Mouse (Mus musculus): Measurements from ENCODE around the gene Nnat. TPM values are rescaled to one million over a fixed set of nuclear protein-coding genes. Genes with fewer than 3 reads are reported as not detected.
A peak's percentile ranks its signal among the peaks of the same experiment; 100 is the strongest.

Nnat gene
- 100 to 1,000 TPM; 184 to 187 TPM for total RNA-seq (2021)
- long read RNA-seq, experiment 1, transcript Nnat-208 (3 exons, 927 nt): minor isoform, 5 of 202 reads
- long read RNA-seq, experiment 1, transcript Nnat-202 (3 exons, 1,213 nt): major isoform, 81 of 202 reads
- long read RNA-seq, experiment 1, transcript Nnat-205 (2 exons, 1,146 nt): minor isoform, 17 of 202 reads
- long read RNA-seq, experiment 1, partial matches to known transcripts: 86 of 202 reads
- long read RNA-seq, experiment 1, other reads (novel, unspliced or antisense): 10 of 202 reads
- long read RNA-seq, experiment 2, transcript Nnat-202 (3 exons, 1,213 nt): major isoform, 36 of 112 reads
- long read RNA-seq, experiment 2, transcript Nnat-205 (2 exons, 1,146 nt): minor isoform, 7 of 112 reads
- long read RNA-seq, experiment 2, partial matches to known transcripts: 0 of 112 reads
- long read RNA-seq, experiment 2, other reads (novel, unspliced or antisense): 66 of 112 reads

DNA sequence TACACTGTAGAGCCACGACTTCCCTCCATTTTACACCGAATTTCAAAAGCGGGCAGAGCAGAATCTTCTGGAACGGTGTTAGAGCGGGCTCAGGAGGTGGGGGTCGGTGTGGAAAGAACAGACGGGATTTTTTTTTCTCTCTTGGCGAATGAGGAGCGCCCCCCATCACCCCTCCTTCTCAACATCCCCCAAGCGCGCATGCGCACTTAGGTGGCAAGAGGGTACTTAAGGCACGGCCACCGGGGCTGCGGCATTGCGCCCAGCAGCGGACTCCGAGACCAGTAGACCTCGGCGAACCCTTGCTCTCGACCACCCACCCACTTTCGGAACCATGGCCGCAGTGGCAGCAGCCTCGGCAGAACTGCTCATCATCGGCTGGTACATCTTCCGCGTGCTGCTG is at the start of gene Nnat:
Nnat (plus strand) TSS at position 221 of the 400 bp plus-strand sequence.
- no peak for DNase-seq

DNA sequence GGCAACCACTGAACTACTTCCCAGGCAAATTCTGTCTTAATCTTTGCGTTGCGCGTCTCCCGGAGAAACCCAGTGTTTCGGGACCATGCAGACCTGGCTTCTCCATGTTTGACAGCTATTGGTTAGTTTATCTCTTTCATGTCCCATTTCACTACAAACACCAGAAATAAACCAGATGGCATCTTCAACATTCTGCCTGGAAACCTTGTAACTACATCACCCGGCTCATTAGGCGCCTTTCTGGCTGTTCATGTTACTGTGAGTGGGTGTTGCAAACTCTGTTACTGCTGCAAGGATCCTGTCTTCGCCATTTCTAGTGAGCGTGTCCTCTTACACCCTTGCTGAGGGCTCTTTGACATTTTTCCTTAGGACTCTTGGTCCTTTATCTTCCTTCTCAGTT is 47.0 kb upstream of the Nnat start:
- DNase-seq: no peak

DNA sequence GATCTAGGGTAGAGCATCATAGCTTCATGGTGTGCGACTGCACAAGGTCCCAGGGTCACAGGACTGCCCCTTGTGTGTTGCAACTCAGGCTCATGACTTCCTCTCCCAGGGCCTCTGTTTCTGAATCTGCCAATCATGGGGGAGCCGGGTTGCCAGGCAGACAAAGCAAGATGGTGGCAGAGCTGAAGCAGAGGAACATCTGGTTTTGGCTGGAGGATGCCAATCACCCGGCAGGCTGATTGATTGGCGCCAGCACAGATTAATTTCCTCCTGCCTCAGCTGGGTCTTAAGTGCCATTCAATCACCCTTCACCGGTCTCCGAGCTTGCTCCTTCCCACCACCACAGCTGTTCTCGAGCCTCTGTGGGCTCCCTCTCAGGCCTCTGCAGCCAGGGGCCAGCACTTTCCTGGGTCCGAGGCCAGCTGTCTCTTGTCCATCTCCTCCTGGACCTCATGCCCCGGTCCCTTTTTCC is 46.1 kb upstream of the Nnat start:
- DNase-seq: peak; percentile 47

DNA sequence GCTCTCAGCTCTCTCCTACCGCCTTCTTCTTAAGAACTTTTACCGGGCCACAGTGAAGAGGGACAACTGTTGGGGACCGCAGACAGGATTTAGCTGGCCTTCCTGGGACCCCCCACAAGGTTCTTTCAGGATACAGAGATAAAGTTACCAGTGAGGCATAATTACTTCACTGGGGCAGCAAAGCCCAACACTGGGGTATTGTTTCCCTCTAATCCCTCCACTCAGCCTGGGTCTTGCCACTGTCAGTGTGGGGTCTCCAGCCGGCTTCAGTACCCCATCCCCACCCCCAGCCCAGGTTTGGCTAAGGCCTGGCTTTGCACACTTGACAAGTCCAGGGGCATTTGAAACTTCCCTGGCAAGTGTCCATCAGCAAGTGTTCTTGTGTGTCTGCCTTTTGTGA is 45.5 kb upstream of the Nnat start:
- no peak for DNase-seq

DNA sequence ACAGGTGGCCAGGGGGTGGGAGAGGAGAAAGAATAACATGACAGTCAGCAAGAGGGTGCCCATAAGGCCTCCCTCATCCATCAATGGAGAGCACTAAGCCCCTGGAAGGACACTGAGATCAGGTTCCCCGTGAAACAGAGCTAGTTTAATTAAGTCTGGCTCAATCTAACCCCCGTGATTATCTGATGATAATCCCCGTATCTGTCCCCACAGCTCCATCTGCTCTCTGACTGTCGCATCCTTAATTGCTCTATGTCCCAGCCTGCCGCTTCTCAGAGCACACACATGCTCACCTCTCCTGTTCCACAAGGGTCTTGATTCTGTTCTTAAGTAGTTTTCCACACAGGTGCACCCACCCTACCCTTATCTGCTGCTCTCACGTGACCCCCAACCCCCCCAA is 42.4 kb upstream of the Nnat start:
- no peak for DNase-seq

DNA sequence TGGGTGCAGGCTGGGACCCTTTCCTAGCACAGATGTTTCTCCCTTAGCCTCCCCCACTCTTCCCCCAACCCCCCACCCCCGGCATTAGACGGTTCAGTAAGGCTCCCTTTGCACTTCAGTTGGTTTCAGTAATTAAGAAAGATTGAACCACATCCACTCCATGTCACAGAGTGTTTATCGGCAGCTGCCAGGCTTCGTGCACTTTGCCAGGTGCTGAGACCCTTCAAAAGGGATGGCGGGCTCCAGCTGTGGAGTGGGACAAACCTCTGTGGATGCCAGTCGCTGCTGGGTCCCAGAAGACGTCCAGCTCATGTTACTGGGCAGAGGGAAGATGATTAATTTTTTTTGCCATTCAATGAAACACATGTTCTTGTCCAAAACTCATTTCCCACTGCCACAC is 41.4 kb upstream of the Nnat start:
- DNase-seq: no peak

DNA sequence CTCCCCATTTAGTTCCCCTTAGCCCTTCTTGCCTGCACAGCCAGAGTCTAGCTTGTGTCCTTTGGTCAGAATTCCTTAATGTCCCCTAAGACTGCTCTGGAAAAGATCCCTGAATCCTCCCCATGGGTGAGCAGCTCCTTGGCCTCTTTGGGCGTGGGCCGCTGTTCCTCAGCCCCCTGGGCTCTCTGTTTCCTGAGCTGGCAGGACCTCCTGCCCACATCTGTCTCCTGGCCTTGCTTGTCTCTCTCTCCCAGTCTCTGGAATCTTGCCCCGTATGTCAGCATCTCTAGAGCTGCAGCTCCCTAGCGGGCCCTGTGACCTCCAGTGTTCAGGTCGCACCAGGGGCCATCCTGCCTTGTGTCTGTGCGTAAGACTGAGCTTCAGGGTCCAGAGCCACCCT is 40.4 kb upstream of the Nnat start:
- DNase-seq: peak; percentile 60

DNA sequence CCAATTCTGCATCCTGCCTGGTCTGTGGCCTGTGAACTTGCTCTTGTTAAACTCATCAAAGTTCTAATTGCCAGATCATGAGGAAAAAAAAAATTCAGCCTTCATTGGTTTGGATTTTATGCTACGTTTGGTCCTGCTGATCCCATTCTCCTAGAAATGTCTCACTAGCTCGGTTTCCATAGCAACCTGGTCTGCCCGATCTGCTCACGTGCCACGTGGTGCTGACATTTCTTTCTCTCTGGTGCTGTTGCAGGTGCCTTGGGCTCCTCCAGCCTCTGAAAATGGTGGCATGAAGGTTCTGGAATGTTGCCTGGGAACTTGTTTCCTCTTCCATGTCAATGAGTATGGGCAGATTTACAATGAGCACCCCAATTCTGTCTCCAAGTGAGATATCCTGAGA is 39.4 kb upstream of the Nnat start:
- DNase-seq: no peak

DNA sequence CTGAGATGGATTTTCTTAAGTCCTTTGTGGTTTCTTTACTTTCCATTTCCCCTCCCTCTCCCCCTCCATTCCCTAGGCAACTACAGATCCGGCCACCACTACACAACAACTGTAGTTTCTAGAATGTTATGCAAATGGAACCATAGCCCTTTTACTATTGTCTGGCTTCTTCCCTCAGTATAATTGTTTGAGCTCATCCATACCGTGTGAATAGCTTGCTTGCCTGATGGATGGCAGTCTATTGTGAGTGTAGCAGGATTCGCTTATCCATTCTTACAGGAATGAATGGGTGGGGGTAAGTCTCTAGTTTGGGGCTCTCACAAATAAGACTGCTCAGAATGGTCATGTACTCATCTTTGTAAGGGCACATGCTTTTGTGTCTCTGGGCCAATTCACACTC is 37.3 kb upstream of the Nnat start:
- no peak for DNase-seq

DNA sequence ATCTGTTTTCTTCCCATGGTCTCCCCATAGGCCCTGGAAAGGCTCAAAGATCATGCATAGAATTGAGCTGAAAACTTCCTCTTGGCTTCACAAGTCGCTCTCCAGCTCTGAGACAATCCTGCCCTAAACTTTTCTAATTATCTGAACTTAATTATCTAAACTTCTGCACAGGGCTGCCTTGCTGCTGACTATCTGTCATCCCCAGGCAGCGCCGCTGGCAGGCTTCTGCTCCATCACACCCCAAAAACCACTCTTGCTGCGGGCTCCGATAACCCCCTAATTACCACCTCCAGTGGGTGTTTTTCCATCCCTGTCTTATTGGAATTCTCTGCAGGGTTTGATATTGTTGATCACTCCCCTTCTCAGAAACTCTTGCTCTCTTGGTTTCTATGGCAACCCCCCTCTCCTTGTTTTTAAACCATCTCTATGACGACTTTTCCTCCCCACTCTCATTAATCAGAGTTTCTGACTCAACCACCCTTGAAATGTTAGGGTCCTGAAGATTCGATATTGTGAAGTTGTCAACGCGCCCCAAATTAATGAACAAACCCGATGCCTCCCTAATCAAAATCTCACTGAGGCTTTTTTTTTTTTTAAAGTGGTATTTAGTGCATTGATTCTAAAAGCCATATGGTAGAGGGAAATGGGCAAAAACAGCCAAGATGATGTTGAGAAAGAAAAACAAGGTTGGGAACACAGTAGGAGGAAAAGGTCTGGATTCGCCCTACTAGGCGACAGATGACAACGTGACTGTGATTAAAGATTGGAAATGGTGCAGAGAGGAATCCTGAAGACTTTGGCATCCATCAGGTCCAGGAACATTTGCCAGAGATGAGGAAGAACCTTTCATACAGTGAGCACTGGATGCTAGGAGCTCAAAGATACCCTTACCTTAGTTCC is 29.6 kb upstream of the Nnat start:
- no peak for DNase-seq

DNA sequence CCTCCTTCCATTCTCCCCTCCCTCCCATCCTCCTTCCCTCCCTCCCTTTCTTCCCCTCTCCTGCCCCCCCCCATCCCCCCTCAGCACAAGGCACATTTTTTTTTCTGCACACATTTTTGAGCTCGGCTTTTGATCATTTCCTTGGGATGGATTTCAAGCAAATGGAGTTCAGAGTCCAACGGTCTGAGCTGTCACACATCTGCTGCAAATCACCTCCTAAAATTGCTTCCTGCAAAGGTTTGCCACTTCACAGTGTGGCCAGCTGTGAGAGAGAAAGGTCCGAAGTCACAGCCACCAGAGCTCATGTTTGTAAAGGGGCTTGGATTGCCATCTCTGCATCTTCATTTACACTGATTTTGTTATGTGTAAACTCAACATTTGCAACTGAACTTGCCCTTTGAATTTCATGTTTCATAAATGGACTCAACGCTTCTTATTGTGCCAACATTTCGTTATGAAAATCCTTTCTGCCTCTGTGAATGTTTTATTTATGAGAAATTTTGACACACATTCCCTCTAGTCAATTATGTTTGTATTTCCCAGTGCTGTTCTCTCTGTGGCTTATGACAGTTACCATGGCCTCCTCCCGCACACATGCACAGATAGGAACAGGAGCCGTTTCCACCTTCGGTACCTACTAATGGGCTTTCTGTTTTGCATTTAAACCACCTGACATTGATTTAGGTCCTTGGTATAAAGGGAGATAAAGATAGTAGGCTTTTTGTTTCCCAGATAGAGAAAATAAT is 28.0 kb upstream of the Nnat start:
- no peak for DNase-seq

DNA sequence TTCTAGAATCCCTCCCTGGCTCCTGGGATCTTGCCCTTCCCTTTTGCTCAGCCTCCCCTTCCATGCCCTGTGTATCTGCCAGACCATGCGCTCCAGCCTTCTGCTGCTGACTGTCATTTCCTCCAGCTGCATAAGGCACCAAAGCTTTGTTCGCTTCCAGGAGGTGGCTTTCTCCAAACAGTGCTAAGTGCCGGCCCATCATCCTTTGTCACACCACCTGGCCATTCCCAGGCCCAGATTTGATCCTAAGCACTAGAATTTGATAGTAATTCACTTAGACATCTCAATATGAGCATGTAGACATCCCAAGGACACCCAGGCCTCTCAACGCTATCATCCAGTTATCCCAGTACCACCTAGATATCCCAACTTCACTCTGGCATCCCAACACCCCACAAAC is 25.7 kb upstream of the Nnat start:
- DNase-seq: no peak

DNA sequence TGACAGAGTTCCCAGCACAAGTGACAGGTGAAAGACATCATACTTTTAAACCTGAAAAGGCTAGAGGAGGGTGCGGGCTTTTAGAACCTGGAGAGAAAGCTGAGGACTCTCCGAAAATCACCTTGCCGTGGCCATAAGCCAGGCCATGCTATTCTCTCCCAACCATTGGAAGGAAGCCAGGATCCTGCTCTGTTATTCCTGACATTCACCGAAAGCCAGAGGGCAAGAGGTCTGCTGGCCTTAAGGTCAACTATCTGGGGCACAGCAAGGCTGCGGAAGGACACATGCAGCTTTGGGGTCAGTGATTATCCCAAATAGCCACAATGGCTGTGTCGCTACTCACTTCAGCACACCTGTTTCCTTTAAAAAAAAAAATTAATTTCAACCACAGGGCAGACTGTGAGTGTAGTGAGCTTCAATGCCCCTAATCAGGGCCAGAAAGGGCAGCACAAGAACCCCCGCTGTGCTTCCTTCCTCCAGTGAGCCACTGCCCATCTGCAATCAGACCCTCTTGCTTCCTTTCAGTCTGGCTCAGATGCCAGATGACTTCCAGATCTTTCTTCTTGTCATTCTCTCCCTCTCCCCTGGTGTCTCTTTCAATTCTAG is 23.3 kb upstream of the Nnat start:
- DNase-seq: no peak

DNA sequence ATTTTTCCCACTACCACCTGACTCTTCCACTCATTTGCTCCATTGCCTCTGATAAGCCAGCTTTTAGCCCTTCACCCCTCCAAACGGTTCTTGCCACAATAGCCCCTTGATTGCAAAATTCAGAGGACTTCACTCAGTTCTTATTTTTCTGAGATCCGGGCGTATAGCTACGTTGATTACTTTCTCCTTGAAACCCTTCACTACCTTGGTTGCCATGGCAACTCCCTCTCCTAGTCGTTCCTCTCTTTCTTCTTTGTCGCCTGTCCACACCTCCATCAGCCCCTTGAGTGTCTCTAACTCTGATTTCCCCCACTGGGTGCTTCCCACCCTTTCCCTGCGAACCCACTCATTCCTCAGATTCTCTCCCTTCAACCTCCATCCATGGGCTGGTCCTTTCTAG is 22.8 kb upstream of the Nnat start:
- no peak for DNase-seq

DNA sequence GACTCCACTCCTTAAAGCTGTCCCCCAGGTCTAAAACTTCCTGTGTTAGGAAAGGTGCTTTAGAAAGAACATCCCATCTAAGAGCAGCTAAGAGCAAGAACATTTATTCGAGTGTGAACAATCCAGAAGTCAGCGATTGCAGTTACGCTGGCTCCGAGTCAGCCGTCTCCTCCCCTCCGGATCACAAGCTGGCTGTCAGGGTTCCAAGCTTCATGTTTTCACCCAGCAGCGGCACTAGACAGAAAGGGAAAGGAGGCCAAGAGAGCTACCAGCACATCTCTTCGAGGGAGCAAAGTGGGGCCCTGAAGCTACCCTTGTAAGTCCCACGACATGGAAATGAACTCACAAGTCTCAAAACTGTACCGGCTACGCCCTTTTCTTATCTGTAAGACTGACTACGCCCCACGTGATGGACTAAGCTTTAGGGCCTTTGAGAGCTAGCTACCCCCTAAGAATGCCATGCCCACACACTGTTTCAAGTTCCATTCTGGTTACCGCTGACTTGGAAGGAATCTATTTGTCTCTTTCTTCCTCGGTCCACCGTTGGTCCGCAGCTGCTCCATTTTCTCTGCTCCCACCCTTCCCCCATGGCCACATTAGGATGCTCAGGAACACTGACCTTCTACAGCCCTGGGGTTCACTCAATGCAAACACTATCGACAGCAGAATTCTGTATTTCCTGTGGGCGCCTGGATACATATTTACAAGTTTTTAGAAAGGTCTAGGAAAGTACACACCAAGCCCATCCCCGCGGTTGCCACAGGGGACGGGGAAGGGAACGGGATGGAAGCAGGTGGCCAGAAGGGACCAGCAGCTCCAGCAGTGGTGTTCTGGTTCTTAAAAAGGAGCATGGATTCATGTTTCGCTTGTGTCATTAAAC is 19.6 kb upstream of the Nnat start:
- DNase-seq: peak; percentile 54

DNA sequence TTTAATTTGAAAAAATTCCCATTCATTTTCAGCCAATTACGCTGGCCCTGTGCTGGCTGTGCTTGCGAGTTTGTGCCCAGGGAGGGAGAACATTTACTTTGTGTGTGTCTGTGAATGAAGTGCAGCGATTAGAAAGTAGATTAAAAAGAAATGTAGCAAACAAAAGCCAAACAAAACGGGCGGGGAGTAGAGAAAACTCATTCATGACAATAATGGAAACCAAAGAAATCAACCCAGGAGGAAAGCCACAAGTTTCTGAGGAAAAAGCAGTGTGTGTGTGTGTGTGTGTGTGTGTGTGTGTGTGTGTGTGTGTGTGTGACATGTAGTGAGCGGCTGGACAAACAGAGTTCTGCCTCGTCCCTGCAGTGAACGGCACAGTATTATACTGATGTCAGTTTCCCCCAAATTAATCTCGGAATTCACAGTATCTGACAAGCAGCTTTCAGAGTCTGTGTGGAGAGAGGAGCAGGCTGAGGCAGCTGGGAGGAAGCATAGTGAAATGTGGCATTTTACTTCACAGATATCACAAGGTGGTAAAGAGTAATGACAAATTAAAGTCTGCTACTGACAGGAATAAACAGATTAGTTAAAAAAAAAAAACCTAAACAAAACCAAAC is 18.8 kb upstream of the Nnat start:
- no peak for DNase-seq

DNA sequence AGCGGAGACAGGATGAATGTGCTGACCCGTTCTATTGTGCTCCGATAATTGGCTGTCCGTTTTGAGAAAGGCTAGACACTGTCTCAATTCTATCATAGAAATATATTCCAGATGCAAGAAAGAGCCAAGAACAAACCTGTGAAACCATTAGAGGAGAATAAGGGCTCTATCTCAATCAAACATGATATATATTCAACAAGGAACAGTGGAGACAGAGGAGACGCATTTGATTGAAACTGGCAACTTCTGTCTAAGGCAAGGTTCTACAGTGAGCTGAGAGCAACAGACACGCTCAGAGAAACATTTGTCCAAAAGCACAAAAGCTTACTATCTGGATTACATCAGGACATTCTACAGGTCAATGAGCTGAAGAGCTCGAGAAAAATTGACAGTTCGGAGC is 18.2 kb upstream of the Nnat start:
- DNase-seq: no peak

DNA sequence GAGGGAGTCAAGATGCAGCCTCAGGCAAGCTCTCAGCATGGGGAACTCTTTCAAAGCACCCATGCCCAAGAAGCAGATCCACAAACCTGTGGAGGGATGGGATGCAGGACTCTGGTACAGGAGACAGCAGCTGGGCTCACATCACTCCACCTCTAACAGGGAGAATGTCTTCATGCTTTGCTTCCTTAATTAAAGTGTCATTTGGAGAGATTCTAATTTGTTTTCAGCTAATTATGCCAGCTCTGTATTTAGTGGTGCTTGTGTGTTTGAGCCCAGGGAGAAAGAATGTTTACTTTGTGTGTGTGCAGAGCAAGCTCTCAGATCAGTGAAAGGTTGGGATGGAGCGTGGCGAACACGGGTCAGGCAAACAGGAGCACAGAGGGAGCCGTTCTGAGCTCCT is 17.5 kb upstream of the Nnat start:
- no peak for DNase-seq

DNA sequence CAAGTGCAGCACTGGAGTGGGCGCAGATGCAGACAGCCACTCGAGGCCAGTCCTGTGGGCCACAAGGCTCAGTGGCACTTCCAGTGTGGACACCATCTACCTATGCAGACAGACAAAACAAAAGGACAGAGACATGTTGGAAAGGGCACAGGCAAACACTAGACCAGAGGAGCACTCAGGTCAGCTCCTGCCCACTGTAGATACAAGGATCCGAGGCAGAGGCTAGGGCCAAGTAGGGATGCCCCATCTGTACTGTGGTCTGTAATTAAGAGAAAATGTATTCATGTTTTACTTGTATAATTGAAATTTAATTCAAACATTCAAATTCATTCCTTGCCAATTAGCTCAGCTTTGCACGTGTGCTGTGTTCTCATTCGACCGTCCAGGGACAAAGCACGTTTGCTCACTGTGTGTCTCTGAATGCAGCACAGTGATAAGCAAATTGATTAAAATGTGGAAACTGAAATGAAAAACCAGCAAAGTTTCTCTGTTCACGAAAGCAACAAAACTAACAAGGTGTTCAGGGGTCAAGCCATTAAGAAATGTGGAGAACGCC is 15.5 kb upstream of the Nnat start:
- DNase-seq: no peak

DNA sequence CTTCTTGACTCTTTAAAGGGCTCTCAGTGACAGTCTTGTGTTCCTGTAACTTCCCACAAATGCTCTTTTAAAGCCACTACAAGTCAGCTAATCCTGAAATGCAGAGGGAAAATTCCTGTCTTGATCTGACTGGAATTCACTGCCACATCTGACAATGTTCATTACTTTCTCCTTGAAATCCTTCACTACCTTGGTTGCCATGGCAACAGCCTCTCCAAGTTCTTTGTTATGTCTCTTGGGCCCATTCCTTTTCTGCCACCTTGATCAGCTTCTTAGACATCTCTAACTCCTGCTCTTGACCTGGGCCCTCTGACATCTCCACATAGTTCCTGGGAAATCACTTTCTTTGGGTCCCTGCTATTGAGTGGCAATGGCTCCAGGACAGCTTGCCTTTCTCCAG is 13.2 kb upstream of the Nnat start:
- DNase-seq: no peak
